Mouse (Mus musculus) liver, embryonic 12.5 days (tissue): ENCODE results near the gene Stx2. TPM values are rescaled to one million over a fixed set of nuclear protein-coding genes. Genes with fewer than 3 reads are reported as not detected.
A peak's percentile ranks its signal among the peaks of the same experiment; 100 is the strongest.

Experiments used
- ATAC-seq: fragments of 200-750 bp; cut with Nextera tagmentation; 2 replicates; pipeline ENCODE4 v1.8.0; 2017; ENCODE audit warnings: moderate number of reproducible peaks, mild to moderate bottlenecking, moderate library complexity
- H3K27ac ChIP-seq: fragments of 300-500 bp; sonication (generic); 2 replicates; pipeline ENCODE4 v1.5.1; 2016; ENCODE audit warnings: mild to moderate bottlenecking
- H3K27me3 ChIP-seq: fragments of 300-500 bp; sonication (generic); replicated peaks from 2 replicates; pipeline ENCODE4 v1.6.1; 2016; ENCODE audit warnings: mild to moderate bottlenecking, moderate library complexity
- H3K36me3 ChIP-seq: fragments of 300-500 bp; sonication (generic); 2 replicates; pipeline ENCODE4 v1.6.1; 2016; ENCODE audit warnings: mild to moderate bottlenecking, moderate library complexity
- H3K4me1 ChIP-seq: fragments of 300-500 bp; sonication (generic); 2 replicates; pipeline ENCODE4 v1.6.1; 2016
- H3K4me2 ChIP-seq: fragments of 300-500 bp; sonication (generic); 2 replicates; pipeline ENCODE4 v1.6.1; 2016; ENCODE audit warnings: mild to moderate bottlenecking, moderate library complexity
- H3K4me3 ChIP-seq: fragments of 300-500 bp; sonication (generic); 2 replicates; pipeline ENCODE4 v1.5.1; 2016; ENCODE audit warnings: mild to moderate bottlenecking, moderate library complexity
- H3K9ac ChIP-seq: fragments of 300-500 bp; sonication (generic); 2 replicates; pipeline ENCODE4 v1.6.1; 2016; ENCODE audit warnings: mild to moderate bottlenecking, moderate library complexity
- H3K9me3 ChIP-seq: fragments of 300-500 bp; sonication (generic); replicated peaks from 2 replicates; pipeline ENCODE4 v1.6.1; 2016; ENCODE audit warnings: mild to moderate bottlenecking, moderate library complexity
- WGBS: fragments of 180-500 bp; shearing (Covaris S2); methylation state at CpG from one replicate; pipeline ENCODE4 v1.1.7; 2016; ENCODE audit not compliant: insufficient replicate concordance; 5-methylcytosine and 5-hydroxymethylcytosine counted together
- polyA plus RNA-seq: library from polyadenylated mRNA; unstranded; fragments of >200 nt; fragmentation: Nextera tagmentation; extraction: Ambion mirVana; gene quantifications from 2 replicates; pipeline ENCODE4 v1.2.1, GENCODE M21; 2016

The Stx2 gene
- polyA plus RNA-seq, 1 experiment from 2014 or later = 95.8 TPM

DNA sequence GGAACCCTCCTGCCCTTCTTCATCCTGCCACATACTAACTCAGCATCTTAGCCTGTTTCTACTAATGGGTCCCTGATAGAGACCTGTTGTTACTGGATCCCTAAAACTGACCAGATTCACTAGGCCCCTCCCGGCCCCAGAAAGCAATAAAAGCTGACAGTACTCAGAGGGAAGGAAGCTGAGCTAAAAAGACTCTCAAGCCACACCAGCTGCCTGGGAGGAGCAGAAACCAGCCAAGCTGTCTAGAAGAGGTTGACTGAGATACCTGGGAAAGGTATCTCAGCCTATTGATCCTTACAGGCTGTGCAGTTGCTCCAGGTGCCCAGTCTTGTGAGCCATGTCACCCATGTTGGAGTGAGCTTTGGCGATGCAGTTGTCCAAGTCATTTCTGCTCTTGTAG is 17.4 kb upstream of the Stx2 start:
- H3K9me3 ChIP-seq = no peaks in the 10 kb centered on the region
- H3K4me1 ChIP-seq = peaks cover 10% of the 10 kb centered on the region
- no peak for ATAC-seq
- H3K27me3 ChIP-seq = no peaks in the 10 kb centered on the region
- H3K9ac ChIP-seq = no peak overlapping the region
- no peak overlapping the region for H3K27ac ChIP-seq
- H3K36me3 ChIP-seq = peaks cover 59% of the 10 kb centered on the region
- no peak overlapping the region for H3K4me2 ChIP-seq
- H3K4me3 ChIP-seq = no peak overlapping the region
- 81% methylated on average over 2 of the region's 2 CpGs for WGBS

DNA sequence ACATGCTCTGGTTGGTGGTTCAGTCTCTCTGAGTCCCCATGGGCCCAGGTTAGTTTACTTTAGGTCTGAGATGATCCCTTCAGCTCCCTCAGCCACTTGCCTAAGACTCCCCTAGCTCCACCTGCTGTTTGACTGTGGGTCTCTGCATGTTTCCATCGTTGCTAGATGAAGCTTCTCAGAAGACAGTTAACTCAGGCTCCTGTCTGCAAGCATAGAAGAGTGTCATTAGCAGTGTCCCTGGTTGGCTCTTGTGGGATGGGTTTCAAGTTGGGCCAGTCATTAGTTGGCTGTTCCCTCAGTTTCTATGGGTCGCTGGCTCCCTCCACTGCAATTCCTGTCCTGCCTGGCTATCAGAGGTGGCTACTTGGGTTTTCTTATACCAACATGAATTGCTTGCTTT is 16.7 kb upstream of the Stx2 start:
- Histone ChIP-seq H3K27ac (peak overlapping the region; percentile 45), H3K4me2 (no peak overlapping the region), H3K9ac (no peak overlapping the region), H3K4me1 (peaks cover 10% of the 10 kb centered on the region), H3K9me3 (no peaks in the 10 kb centered on the region), H3K27me3 (no peaks in the 10 kb centered on the region), H3K4me3 (no peak overlapping the region), H3K36me3 (peaks cover 61% of the 10 kb centered on the region)
- ATAC-seq = peak; percentile 18; the same call in 1 of the 2 replicates
- 42% methylated on average over 2 of the region's 2 CpGs for WGBS

DNA sequence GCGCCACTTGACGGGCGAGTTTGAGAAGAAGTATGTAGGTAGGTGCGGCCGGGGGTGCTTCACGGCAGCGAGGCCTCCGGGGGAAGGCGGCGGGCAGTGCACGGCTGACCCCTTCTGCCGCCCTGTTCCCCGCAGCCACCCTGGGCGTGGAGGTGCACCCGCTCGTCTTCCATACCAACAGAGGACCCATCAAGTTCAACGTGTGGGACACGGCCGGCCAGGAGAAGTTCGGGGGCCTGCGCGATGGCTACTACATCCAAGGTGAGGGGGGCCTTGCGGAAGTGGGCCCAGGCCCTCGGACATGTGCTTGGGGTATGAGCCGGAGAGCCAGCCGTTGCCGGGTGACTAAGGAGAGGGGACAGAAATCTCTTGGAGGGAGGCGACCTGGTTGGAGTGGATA is 12.4 kb upstream of the Stx2 start:
- 1% methylated on average over 28 of the region's 28 CpGs for WGBS
- peak overlapping the region; percentile 100 for H3K4me3 ChIP-seq
- H3K9me3 ChIP-seq = no peaks in the 10 kb centered on the region
- peaks cover 27% of the 10 kb centered on the region for H3K4me1 ChIP-seq
- no peaks in the 10 kb centered on the region for H3K27me3 ChIP-seq
- no peak for ATAC-seq
- H3K9ac ChIP-seq = peak overlapping the region; percentile 99
- peaks cover 51% of the 10 kb centered on the region for H3K36me3 ChIP-seq
- peak overlapping the region; percentile 98 for H3K27ac ChIP-seq
- H3K4me2 ChIP-seq = peak overlapping the region; percentile 77

DNA sequence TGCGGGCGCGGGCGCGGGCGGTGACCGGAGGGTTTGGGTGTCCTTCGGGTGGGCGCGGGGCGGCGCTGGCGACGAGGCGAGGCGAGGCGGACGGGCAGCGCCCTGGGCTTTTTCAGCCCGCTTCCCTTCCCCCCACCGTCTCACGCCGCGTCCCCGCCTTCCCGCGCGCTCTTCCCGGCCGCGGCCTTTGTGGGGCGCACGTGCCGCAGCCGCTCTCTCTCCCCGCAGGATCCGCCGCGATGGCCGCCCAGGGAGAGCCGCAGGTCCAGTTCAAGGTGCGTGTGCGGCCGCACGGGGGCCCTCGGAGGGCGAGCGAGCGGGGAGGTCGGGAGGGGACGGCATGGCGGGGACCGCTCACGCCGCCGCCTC is 11.9 kb upstream of the Stx2 start:
- Histone ChIP-seq H3K4me3 (peak overlapping the region; percentile 100), H3K36me3 (peaks cover 47% of the 10 kb centered on the region), H3K9ac (peak overlapping the region; percentile 99), H3K27ac (peak overlapping the region; percentile 98), H3K27me3 (no peaks in the 10 kb centered on the region), H3K4me2 (peak overlapping the region; percentile 77), H3K9me3 (no peaks in the 10 kb centered on the region), H3K4me1 (peaks cover 27% of the 10 kb centered on the region)
- under 1% methylated on average over 56 of the region's 56 CpGs for WGBS
- ATAC-seq = peak; percentile 51

DNA sequence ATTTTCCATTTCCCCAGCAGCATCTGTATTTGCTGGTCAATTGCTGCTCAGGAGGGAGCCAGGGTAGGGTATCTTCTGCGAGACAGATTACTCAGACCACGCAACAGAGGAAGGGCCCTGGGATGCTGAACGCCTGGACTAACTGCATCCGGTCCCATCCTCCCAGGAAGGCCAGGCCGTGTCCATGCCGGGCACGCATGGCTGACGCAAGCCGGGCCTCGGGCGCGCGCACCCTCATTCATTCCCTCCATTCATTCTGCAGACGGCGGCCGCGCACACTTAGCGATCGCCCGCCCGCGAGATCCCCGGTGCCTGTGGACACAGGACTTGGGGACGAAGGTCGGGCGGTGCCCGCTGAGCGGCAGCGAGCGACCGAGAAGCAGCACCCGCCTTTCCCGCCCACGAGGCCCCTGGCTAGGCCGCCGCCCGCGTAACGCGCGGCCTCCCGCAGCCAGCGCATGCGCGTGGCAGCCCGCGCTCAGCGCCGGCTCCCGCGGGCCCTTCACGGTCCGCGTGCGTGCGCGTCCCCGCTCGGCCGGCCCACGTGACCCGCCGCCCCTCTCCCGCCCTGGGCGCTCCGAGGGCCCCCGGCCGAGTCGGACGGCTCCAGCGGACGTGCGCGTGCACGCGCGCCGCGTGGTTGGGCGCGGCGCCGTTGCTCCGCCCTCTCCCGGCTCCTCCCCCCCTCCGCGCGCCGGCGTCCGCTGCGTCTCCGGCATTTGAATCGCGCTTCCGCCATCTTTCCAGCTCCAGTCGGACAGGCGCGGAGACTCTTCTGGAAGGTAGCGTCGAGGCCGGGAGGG is 11.3 kb upstream of the Stx2 start, which contains the start of gene Ran:
Gene Ran, plus strand, starts transcription at position 573 of the 803 bp plus-strand sequence.
- peak; percentile 91 for ATAC-seq
- H3K9me3 ChIP-seq = no peaks in the 10 kb centered on the region
- 2% methylated on average over 94 of the region's 102 CpGs for WGBS
- H3K9ac ChIP-seq = peak within 1 kb of the TSS; percentile 99
- H3K27ac ChIP-seq = peak within 1 kb of the TSS; percentile 98
- no peaks in the 10 kb centered on the region for H3K27me3 ChIP-seq
- H3K36me3 ChIP-seq = peaks cover 41% of the 10 kb centered on the region
- peak within 1 kb of the TSS; percentile 77 for H3K4me2 ChIP-seq
- H3K4me3 ChIP-seq = peak within 1 kb of the TSS; percentile 100
- H3K4me1 ChIP-seq = peaks cover 27% of the 10 kb centered on the region

DNA sequence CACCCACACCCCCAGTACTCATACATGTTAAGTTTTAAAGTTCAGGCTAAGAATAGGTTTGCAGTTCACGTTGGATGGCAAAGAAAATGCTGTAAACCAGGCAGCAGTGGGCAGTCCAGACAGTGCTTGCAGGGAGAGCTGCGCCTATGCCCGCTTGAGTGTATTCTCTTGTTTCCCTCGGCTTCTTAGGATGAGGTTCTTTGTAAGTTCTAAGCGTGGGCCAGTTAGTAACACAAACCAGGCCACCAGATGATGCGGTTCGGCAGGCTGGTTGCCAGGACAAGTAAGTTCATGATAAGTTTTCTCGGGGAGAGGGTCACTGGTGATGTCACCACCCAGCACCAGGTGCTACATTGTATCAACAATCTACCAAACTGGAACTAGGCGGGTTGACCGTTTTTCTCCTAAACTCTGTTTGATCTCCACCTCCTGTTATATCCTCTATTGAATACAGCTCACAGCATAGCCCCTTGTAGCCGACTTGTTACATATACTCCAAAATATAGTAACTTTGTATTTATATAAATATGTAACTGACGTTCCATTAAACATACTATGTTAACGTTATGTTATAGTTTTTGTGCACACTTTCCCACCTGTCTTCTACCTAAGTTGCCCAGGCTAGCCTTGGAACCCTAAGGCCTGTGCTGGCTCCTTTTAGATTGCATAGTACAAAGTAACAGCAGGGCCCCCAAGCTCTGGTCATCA is 10.6 kb upstream of the Stx2 start:
- ATAC-seq = peak; percentile 25
- peak overlapping the region; percentile 77 for H3K4me2 ChIP-seq
- WGBS = 60% methylated on average over 13 of the region's 13 CpGs
- H3K4me1 ChIP-seq = peaks cover 27% of the 10 kb centered on the region
- H3K4me3 ChIP-seq = peak overlapping the region; percentile 100
- H3K36me3 ChIP-seq = peaks cover 33% of the 10 kb centered on the region
- peak overlapping the region; percentile 98 for H3K27ac ChIP-seq
- H3K27me3 ChIP-seq = no peaks in the 10 kb centered on the region
- no peaks in the 10 kb centered on the region for H3K9me3 ChIP-seq
- peak overlapping the region; percentile 99 for H3K9ac ChIP-seq

DNA sequence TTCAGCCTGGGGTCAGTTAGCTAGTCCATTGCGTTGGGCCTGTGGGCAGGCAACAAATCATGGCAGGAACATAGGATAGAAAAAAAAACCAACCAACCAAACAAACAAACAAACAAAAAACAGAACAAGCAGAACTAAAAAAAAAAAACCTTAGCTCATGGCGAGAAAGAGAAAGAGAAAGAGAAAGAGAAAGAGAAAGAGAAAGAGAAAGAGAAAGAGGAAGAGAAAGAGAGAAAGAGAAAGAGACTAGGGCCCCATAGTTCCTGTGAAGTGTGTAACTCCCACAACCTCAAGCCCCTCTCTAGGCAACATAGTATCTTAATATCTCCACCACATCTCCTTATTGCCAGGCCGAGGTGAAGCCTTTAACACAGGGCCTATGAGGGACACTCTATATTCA is 8.0 kb upstream of the Stx2 start:
- H3K27ac ChIP-seq = no peak overlapping the region
- H3K4me3 ChIP-seq = no peak overlapping the region
- H3K27me3 ChIP-seq = no peaks in the 10 kb centered on the region
- ATAC-seq = no peak
- H3K9ac ChIP-seq = no peak overlapping the region
- no peak overlapping the region for H3K4me2 ChIP-seq
- peaks cover 25% of the 10 kb centered on the region for H3K4me1 ChIP-seq
- peaks cover 9% of the 10 kb centered on the region for H3K36me3 ChIP-seq
- 87% methylated on average over 3 of the region's 3 CpGs for WGBS
- H3K9me3 ChIP-seq = no peaks in the 10 kb centered on the region

DNA sequence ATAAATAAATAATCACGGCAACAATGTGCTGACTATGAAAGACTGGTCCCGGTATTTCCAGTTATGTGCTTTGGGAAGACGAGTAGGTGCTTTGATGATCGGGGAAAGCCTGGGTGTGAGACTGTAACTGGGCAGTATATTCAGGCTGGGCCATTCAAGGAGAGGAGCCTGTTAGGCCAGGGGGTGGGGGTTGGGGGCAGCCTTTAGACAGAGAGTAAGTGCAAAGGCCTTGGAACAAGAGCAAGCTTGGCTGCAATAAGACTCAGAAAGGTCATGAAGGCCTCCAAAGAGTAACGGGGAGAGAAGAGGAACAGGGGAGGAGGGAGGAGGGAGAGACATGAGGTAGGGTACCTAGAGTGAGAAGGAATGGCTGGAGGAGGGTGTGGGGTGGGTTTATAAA is 7.2 kb upstream of the Stx2 start:
- no peak overlapping the region for H3K27ac ChIP-seq

DNA sequence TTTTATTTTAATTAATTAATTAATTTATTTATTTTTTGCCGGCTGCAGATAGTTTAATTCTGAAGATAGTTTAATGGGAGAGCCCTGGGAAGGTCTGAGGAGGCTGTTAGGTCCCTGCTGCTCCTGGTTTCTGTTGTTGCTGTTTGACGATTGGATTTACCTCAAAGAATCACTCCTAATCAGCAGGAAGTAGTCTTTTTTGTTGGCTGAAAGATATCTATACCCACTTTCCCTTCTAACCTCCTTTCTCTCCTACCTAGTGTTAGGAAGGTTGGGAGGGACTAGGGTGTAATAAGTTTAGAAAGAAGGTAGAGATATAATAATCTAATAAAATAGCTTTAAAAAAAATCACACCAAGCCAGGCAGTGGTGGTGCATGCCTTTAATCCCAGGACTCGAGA is 6.6 kb upstream of the Stx2 start:
- Histone ChIP-seq H3K4me3 (no peak overlapping the region), H3K9me3 (no peaks in the 10 kb centered on the region), H3K27ac (no peak overlapping the region), H3K4me1 (peaks cover 30% of the 10 kb centered on the region), H3K27me3 (no peaks in the 10 kb centered on the region), H3K36me3 (no peaks in the 10 kb centered on the region), H3K9ac (no peak overlapping the region), H3K4me2 (no peak overlapping the region)
- no peak for ATAC-seq
- WGBS = 51% methylated on average over 3 of the region's 3 CpGs

More for the DNA sequence above, 7.2 kb upstream of the Stx2 start:
- no peak overlapping the region for H3K4me3 ChIP-seq
- no peaks in the 10 kb centered on the region for H3K9me3 ChIP-seq
- H3K9ac ChIP-seq = no peak overlapping the region
- H3K36me3 ChIP-seq = peaks cover under 1% of the 10 kb centered on the region
- no peak overlapping the region for H3K4me2 ChIP-seq
- 82% methylated on average over 5 of the region's 5 CpGs for WGBS
- ATAC-seq = no peak
- peaks cover 25% of the 10 kb centered on the region for H3K4me1 ChIP-seq
- H3K27me3 ChIP-seq = no peaks in the 10 kb centered on the region

DNA sequence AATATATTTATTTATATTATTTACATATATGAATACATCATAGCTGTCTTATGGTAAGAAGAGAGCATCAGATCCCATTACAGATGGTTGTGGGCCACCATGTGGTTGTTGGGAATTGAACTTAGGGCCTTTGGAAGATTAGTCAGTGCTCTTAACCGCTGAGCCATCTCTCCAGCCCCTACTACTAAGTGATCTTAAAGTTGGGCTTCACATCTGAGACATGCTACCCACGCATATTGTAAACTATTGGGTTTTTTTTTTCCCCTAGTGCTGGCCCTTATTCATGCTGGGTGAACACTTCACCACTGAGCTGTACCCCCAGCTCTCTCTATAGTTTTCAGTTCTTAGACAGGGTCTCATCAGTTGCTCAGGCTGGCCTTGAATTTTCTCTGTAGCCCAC is 2.6 kb upstream of the Stx2 start:
- ATAC-seq = no peak
- Histone ChIP-seq H3K4me3 (no peak overlapping the region), H3K9me3 (no peaks in the 10 kb centered on the region), H3K27ac (no peak overlapping the region), H3K9ac (no peak overlapping the region), H3K27me3 (no peaks in the 10 kb centered on the region), H3K4me2 (no peak overlapping the region), H3K36me3 (peaks cover 10% of the 10 kb centered on the region), H3K4me1 (peaks cover 45% of the 10 kb centered on the region)
- WGBS = 79% methylated on average over 2 of the region's 2 CpGs

DNA sequence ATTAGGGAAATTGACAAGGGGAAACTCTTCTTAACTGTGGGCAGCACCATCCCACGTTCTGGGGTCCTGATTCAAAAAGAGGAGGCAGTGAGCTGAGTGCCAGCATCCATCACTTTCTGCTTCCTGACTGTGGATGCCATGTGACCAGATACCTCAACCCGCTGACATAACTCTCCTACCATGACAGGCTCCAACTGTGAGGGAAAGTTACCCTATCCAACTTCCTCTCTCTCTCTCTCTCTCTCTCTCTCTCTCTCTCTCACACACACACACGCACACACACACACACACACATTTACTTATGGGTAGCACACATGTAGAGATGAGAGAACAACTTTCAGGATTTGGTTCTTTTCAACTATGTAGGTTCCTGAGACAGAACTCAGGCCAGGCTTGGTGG is 1.2 kb upstream of the Stx2 start:
- Histone ChIP-seq H3K27ac (peak overlapping the region; percentile 99), H3K4me1 (peaks cover 58% of the 10 kb centered on the region), H3K4me2 (peak overlapping the region; percentile 88), H3K4me3 (no peak overlapping the region), H3K9ac (peak overlapping the region; percentile 98; the same call in 1 of the 2 replicates), H3K27me3 (no peaks in the 10 kb centered on the region), H3K36me3 (peaks cover 23% of the 10 kb centered on the region), H3K9me3 (no peaks in the 10 kb centered on the region)
- WGBS = 27% methylated on average over 3 of the region's 3 CpGs
- ATAC-seq = no peak

DNA sequence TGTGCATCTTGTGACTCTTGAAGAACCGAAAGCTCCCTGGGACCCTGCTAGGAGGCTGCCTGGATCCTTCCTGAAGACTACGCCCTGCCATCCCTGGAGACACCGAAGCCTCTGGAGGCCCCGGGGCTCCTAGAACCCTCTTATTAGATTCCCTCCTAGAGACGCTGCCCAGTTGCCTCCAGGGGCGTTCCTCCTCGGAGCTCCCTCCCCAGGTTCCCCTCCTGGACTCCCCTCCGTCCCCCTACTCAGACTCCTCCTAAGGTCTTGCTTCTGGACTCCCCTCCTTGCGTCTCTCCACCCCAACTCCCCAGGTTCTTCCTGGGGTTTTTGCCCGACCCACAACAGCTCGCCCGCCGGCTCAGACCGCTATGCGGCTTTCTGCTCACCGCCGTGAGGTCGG is 366 bp downstream of the Stx2 start:
- Histone ChIP-seq H3K27ac (peak overlapping the region; percentile 99), H3K9ac (peak overlapping the region; percentile 98), H3K4me3 (peak overlapping the region; percentile 90), H3K27me3 (no peaks in the 10 kb centered on the region), H3K36me3 (peaks cover 32% of the 10 kb centered on the region), H3K4me2 (peak overlapping the region; percentile 88), H3K9me3 (no peaks in the 10 kb centered on the region), H3K4me1 (peaks cover 74% of the 10 kb centered on the region)
- WGBS = under 1% methylated on average over 18 of the region's 18 CpGs
- ATAC-seq = peak; percentile 17
